Mouse (Mus musculus): ENCODE results near the gene Twist2. TPM values are rescaled to one million over a fixed set of nuclear protein-coding genes. Genes with fewer than 3 reads are reported as not detected.

The Twist2 gene
- polyA plus RNA-seq, 1 experiment from 2014 or later = 2.7 TPM

GRCm38 (mm10) chr1:91758600-91759515, 42.4 kb upstream of the Twist2 start:
- WGBS = 55% methylated on average over 12 of the region's 12 CpGs
- H3K9me3 ChIP-seq (ENCODE audit: control insufficient read depth) = no peaks in the 10 kb centered on the region
- H3K4me2 ChIP-seq (replicated peaks; ENCODE audit: low read depth) = no peak overlapping the region
- no peak for ATAC-seq
- TF ChIP-seq CTCF (IDR thresholded peaks at IDR 0.05; ENCODE audit: low read depth) = no peak
- H3K4me3 ChIP-seq (ENCODE audit: low read depth, low read length) = no peak overlapping the region
- H3K4me1 ChIP-seq (replicated peaks; ENCODE audit: control insufficient read depth, insufficient read depth, low read length) = no peaks in the 10 kb centered on the region
- no peak overlapping the region for H3K27ac ChIP-seq (ENCODE audit: low read depth, low read length)
- H3K9ac ChIP-seq (ENCODE audit: low read depth, low read length) = no peak overlapping the region
- no peaks in the 10 kb centered on the region for H3K36me3 ChIP-seq (ENCODE audit: control insufficient read depth, insufficient read depth)
- 0 out of 2 replicates have a peak, but pooled peaks cover 5% of the 10 kb centered on the region for H3K27me3 ChIP-seq (replicated peaks; ENCODE audit: control insufficient read depth, insufficient read depth, low read length)

- Histone ChIP-seq H3K9me3 (ENCODE audit: control insufficient read depth) (no peaks in the 10 kb centered on the region), H3K36me3 (ENCODE audit: control insufficient read depth, insufficient read depth) (no peaks in the 10 kb centered on the region), H3K4me1 (replicated peaks; ENCODE audit: control insufficient read depth, insufficient read depth, low read length) (no peaks in the 10 kb centered on the region), H3K27me3 (replicated peaks; ENCODE audit: control insufficient read depth, insufficient read depth, low read length) (0 out of 2 replicates have a peak, but pooled peaks cover 5% of the 10 kb centered on the region), H3K27ac (ENCODE audit: low read depth, low read length) (no peak overlapping the region), H3K4me3 (ENCODE audit: low read depth, low read length) (no peak overlapping the region), H3K9ac (ENCODE audit: low read depth, low read length) (no peak overlapping the region), H3K4me2 (replicated peaks; ENCODE audit: low read depth) (no peak overlapping the region)
- no peak for ATAC-seq
- WGBS = 55% methylated on average over 14 of the region's 14 CpGs
- TF ChIP-seq CTCF (IDR thresholded peaks at IDR 0.05; ENCODE audit: low read depth) = no peak
These were observed 40.9 kb upstream of the Twist2 start for GRCm38 (mm10) chr1:91760140-91760986.

GRCm38 (mm10) chr1:91762528-91763091, 38.7 kb upstream of the Twist2 start:
- H3K4me1 ChIP-seq (replicated peaks; ENCODE audit: control insufficient read depth, insufficient read depth, low read length) = no peaks in the 10 kb centered on the region
- H3K4me2 ChIP-seq (replicated peaks; ENCODE audit: low read depth) = no peak overlapping the region
- H3K9ac ChIP-seq (ENCODE audit: low read depth, low read length) = no peak overlapping the region
- H3K36me3 ChIP-seq (ENCODE audit: control insufficient read depth, insufficient read depth) = no peaks in the 10 kb centered on the region
- no peak overlapping the region for H3K4me3 ChIP-seq (ENCODE audit: low read depth, low read length)
- no peak overlapping the region for H3K27ac ChIP-seq (ENCODE audit: low read depth, low read length)
- no peaks in the 10 kb centered on the region for H3K9me3 ChIP-seq (ENCODE audit: control insufficient read depth)
- H3K27me3 ChIP-seq (replicated peaks; ENCODE audit: control insufficient read depth, insufficient read depth, low read length) = 0 out of 2 replicates have a peak, but pooled peaks cover 6% of the 10 kb centered on the region
- no peak for TF ChIP-seq CTCF (IDR thresholded peaks at IDR 0.05; ENCODE audit: low read depth)
- WGBS = 41% methylated on average over 12 of the region's 12 CpGs
- ATAC-seq = no peak

DNA sequence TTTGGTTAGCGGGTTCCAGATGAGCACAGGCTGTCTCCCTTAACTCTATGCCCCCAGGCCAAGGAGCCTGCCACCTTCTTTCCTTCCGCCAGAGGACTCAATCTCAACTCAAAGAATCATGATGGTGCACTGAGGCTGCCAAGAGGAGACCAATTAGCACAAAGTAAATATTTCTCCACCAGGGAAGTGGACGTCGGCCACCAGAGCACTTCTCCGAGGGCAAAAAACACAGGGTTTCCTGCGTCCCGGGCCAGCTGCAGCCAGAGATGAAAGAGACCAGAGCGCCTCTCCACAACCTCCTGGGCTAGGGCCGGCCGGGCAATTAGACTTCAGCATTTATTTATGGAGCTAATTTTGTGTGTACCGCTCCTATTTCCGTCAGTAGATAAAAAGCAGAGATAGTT, 31.0 kb upstream of the Twist2 start:
- no peak overlapping the region for H3K4me2 ChIP-seq (replicated peaks; ENCODE audit: low read depth)
- no peaks in the 10 kb centered on the region for H3K9me3 ChIP-seq (ENCODE audit: control insufficient read depth)
- H3K27ac ChIP-seq (ENCODE audit: low read depth, low read length) = no peak overlapping the region
- H3K36me3 ChIP-seq (ENCODE audit: control insufficient read depth, insufficient read depth) = no peaks in the 10 kb centered on the region
- no peak overlapping the region for H3K4me3 ChIP-seq (ENCODE audit: low read depth, low read length)
- WGBS = 9% methylated on average over 12 of the region's 12 CpGs
- no peak for TF ChIP-seq CTCF (IDR thresholded peaks at IDR 0.05; ENCODE audit: low read depth)
- H3K9ac ChIP-seq (ENCODE audit: low read depth, low read length) = no peak overlapping the region
- no peak for ATAC-seq
- 0 out of 2 replicates have a peak, but pooled peaks cover 7% of the 10 kb centered on the region for H3K27me3 ChIP-seq (replicated peaks; ENCODE audit: control insufficient read depth, insufficient read depth, low read length)
- 0 out of 2 replicates have a peak, but pooled peaks cover 3% of the 10 kb centered on the region for H3K4me1 ChIP-seq (replicated peaks; ENCODE audit: control insufficient read depth, insufficient read depth, low read length)

GRCm38 (mm10) chr1:91770676-91771075, 30.6 kb upstream of the Twist2 start:
- H3K4me1 ChIP-seq (replicated peaks; ENCODE audit: control insufficient read depth, insufficient read depth, low read length) = 0 out of 2 replicates have a peak, but pooled peaks cover 3% of the 10 kb centered on the region
- TF ChIP-seq CTCF (IDR thresholded peaks at IDR 0.05; ENCODE audit: low read depth) = no peak
- H3K9ac ChIP-seq (ENCODE audit: low read depth, low read length) = no peak overlapping the region
- no peak overlapping the region for H3K27ac ChIP-seq (ENCODE audit: low read depth, low read length)
- no peak overlapping the region for H3K4me3 ChIP-seq (ENCODE audit: low read depth, low read length)
- ATAC-seq = no peak
- H3K9me3 ChIP-seq (ENCODE audit: control insufficient read depth) = no peaks in the 10 kb centered on the region
- H3K4me2 ChIP-seq (replicated peaks; ENCODE audit: low read depth) = no peak overlapping the region
- WGBS = 8% methylated on average over 10 of the region's 10 CpGs
- H3K27me3 ChIP-seq (replicated peaks; ENCODE audit: control insufficient read depth, insufficient read depth, low read length) = 0 out of 2 replicates have a peak, but pooled peaks cover 7% of the 10 kb centered on the region
- no peaks in the 10 kb centered on the region for H3K36me3 ChIP-seq (ENCODE audit: control insufficient read depth, insufficient read depth)
